Mouse (Mus musculus): ENCODE measurements around the gene Mblac1. TPM values are rescaled to one million over a fixed set of nuclear protein-coding genes. Genes with fewer than 3 reads are reported as not detected.

Mblac1 gene
- total and polyA plus RNA-seq, 3 experiments: 0.17 to 1.4 (median 0.41) TPM

Other genes with a start within 250 kb of the Mblac1 start
Only the 20 nearest of the 22 such genes appear.
- gene Azgp1, start 212.8 kb upstream of the Mblac1 start, total RNA-seq (2012; rRNA removed): not detected in 2 replicates
- not detected in 2 replicates for gene Azgp1, start 212.8 kb upstream of the Mblac1 start, total RNA-seq (2014; rRNA removed)
- gene Azgp1, start 212.8 kb upstream of the Mblac1 start, polyA plus RNA-seq (2012; ENCODE audit: insufficient read length, low read depth): not detected in 2 replicates
- gene Smok3a, start 173.1 kb upstream of the Mblac1 start, total RNA-seq (2012; rRNA removed): not detected in 2 replicates
- not detected in 2 replicates for gene Smok3a, start 173.1 kb upstream of the Mblac1 start, total RNA-seq (2014; rRNA removed)
- not detected in 2 replicates for gene Smok3a, start 173.1 kb upstream of the Mblac1 start, polyA plus RNA-seq (2012; ENCODE audit: insufficient read length, low read depth)
- gene Smok3b, start 172.9 kb upstream of the Mblac1 start, total RNA-seq (2012; rRNA removed): not detected in 2 replicates
- not detected in 2 replicates for gene Smok3b, start 172.9 kb upstream of the Mblac1 start, total RNA-seq (2014; rRNA removed)
- gene Smok3b, start 172.9 kb upstream of the Mblac1 start, polyA plus RNA-seq (2012; ENCODE audit: insufficient read length, low read depth): not detected in 2 replicates
- gene Smok3c, start 141.1 kb upstream of the Mblac1 start, total RNA-seq (2012; rRNA removed): not detected in 2 replicates
- not detected in 2 replicates for gene Smok3c, start 141.1 kb upstream of the Mblac1 start, total RNA-seq (2014; rRNA removed)
- not detected in 2 replicates for gene Smok3c, start 141.1 kb upstream of the Mblac1 start, polyA plus RNA-seq (2012; ENCODE audit: insufficient read length, low read depth)
- 9.5 and 10.5 TPM in 2 replicates for gene Zkscan1, start 109.2 kb upstream of the Mblac1 start, total RNA-seq (2012; rRNA removed)
- 10.7 and 12.0 TPM in 2 replicates for gene Zkscan1, start 109.2 kb upstream of the Mblac1 start, total RNA-seq (2014; rRNA removed)
- gene Zkscan1, start 109.2 kb upstream of the Mblac1 start, polyA plus RNA-seq (2012; ENCODE audit: insufficient read length, low read depth): 8.9 and 9.2 TPM in 2 replicates
- 9.0 and 10.8 TPM in 2 replicates for gene Zscan21, start 77.4 kb upstream of the Mblac1 start, total RNA-seq (2012; rRNA removed)
- 9.0 and 9.6 TPM in 2 replicates for gene Zscan21, start 77.4 kb upstream of the Mblac1 start, total RNA-seq (2014; rRNA removed)
- 12.1 and 13.6 TPM in 2 replicates for gene Zscan21, start 77.4 kb upstream of the Mblac1 start, polyA plus RNA-seq (2012; ENCODE audit: insufficient read length, low read depth)
- gene Zfp113, start 38.6 kb upstream of the Mblac1 start, total RNA-seq (2012; rRNA removed): 5.2 and 5.8 TPM in 2 replicates
- 5.5 and 7.0 TPM in 2 replicates for gene Zfp113, start 38.6 kb upstream of the Mblac1 start, total RNA-seq (2014; rRNA removed)
- 4.1 and 4.4 TPM in 2 replicates for gene Zfp113, start 38.6 kb upstream of the Mblac1 start, polyA plus RNA-seq (2012; ENCODE audit: insufficient read length, low read depth)
- gene Cops6, start 33.2 kb upstream of the Mblac1 start, total RNA-seq (2012; rRNA removed): 78.4 and 80.6 TPM in 2 replicates
- gene Cops6, start 33.2 kb upstream of the Mblac1 start, total RNA-seq (2014; rRNA removed): 86.4 and 88.4 TPM in 2 replicates
- gene Cops6, start 33.2 kb upstream of the Mblac1 start, polyA plus RNA-seq (2012; ENCODE audit: insufficient read length, low read depth): 205 and 210 TPM in 2 replicates
- 16.7 and 17.4 TPM in 2 replicates for gene Ap4m1, start 22.3 kb upstream of the Mblac1 start, total RNA-seq (2012; rRNA removed)
- gene Ap4m1, start 22.3 kb upstream of the Mblac1 start, total RNA-seq (2014; rRNA removed): 20.4 and 21.5 TPM in 2 replicates
- gene Ap4m1, start 22.3 kb upstream of the Mblac1 start, polyA plus RNA-seq (2012; ENCODE audit: insufficient read length, low read depth): 26.3 and 27.5 TPM in 2 replicates
- gene Mcm7, start 21.9 kb upstream of the Mblac1 start, total RNA-seq (2012; rRNA removed): 146 and 193 TPM in 2 replicates
- 206 and 209 TPM in 2 replicates for gene Mcm7, start 21.9 kb upstream of the Mblac1 start, total RNA-seq (2014; rRNA removed)
- 267 and 277 TPM in 2 replicates for gene Mcm7, start 21.9 kb upstream of the Mblac1 start, polyA plus RNA-seq (2012; ENCODE audit: insufficient read length, low read depth)
- 60.9 and 62.1 TPM in 2 replicates for gene Taf6, start 6.9 kb upstream of the Mblac1 start, total RNA-seq (2012; rRNA removed)
- gene Taf6, start 6.9 kb upstream of the Mblac1 start, total RNA-seq (2014; rRNA removed): 59.8 and 60.2 TPM in 2 replicates
- gene Taf6, start 6.9 kb upstream of the Mblac1 start, polyA plus RNA-seq (2012; ENCODE audit: insufficient read length, low read depth): 56.8 and 61.5 TPM in 2 replicates
- 19.2 and 22.5 TPM in 2 replicates for gene Cnpy4, start 6.8 kb upstream of the Mblac1 start, total RNA-seq (2012; rRNA removed)
- 21.6 and 26.7 TPM in 2 replicates for gene Cnpy4, start 6.8 kb upstream of the Mblac1 start, total RNA-seq (2014; rRNA removed)
- gene Cnpy4, start 6.8 kb upstream of the Mblac1 start, polyA plus RNA-seq (2012; ENCODE audit: insufficient read length, low read depth): 24.9 and 31.0 TPM in 2 replicates
- gene Nxpe5, start 31.6 kb downstream of the Mblac1 start, total RNA-seq (2012; rRNA removed): not detected in 2 replicates
- gene Nxpe5, start 31.6 kb downstream of the Mblac1 start, total RNA-seq (2014; rRNA removed): not detected in 2 replicates
- not detected in 2 replicates for gene Nxpe5, start 31.6 kb downstream of the Mblac1 start, polyA plus RNA-seq (2012; ENCODE audit: insufficient read length, low read depth)
- 42.0 and 44.0 TPM in 2 replicates for gene Lamtor4, start 61.2 kb downstream of the Mblac1 start, total RNA-seq (2012; rRNA removed)
- gene Lamtor4, start 61.2 kb downstream of the Mblac1 start, total RNA-seq (2014; rRNA removed): 40.1 and 40.3 TPM in 2 replicates
- 24.5 and 35.5 TPM in 2 replicates for gene Lamtor4, start 61.2 kb downstream of the Mblac1 start, polyA plus RNA-seq (2012; ENCODE audit: insufficient read length, low read depth)
- gene BC037034, start 69.7 kb downstream of the Mblac1 start, total RNA-seq (2012; rRNA removed): 11.2 and 15.9 TPM in 2 replicates
- 4.4 and 4.5 TPM in 2 replicates for gene BC037034, start 69.7 kb downstream of the Mblac1 start, total RNA-seq (2014; rRNA removed)
- 15.4 and 15.6 TPM in 2 replicates for gene BC037034, start 69.7 kb downstream of the Mblac1 start, polyA plus RNA-seq (2012; ENCODE audit: insufficient read length, low read depth)
- 0.21 and 0.25 TPM in 2 replicates for gene Gal3st4, start 78.5 kb downstream of the Mblac1 start, total RNA-seq (2012; rRNA removed)
- not detected in 2 replicates for gene Gal3st4, start 78.5 kb downstream of the Mblac1 start, total RNA-seq (2014; rRNA removed)
- gene Gal3st4, start 78.5 kb downstream of the Mblac1 start, polyA plus RNA-seq (2012; ENCODE audit: insufficient read length, low read depth): not detected in 2 replicates
- not detected in 2 replicates for gene Gm43720, start 85.6 kb downstream of the Mblac1 start, total RNA-seq (2012; rRNA removed)
- not detected in 2 replicates for gene Gm43720, start 85.6 kb downstream of the Mblac1 start, total RNA-seq (2014; rRNA removed)
- gene Gm43720, start 85.6 kb downstream of the Mblac1 start, polyA plus RNA-seq (2012; ENCODE audit: insufficient read length, low read depth): not detected in 2 replicates
- not detected in 2 replicates for gene Gpc2, start 85.7 kb downstream of the Mblac1 start, total RNA-seq (2012; rRNA removed)
- gene Gpc2, start 85.7 kb downstream of the Mblac1 start, total RNA-seq (2014; rRNA removed): not detected in 2 replicates
- gene Gpc2, start 85.7 kb downstream of the Mblac1 start, polyA plus RNA-seq (2012; ENCODE audit: insufficient read length, low read depth): not detected in 2 replicates
- gene Stag3, start 85.9 kb downstream of the Mblac1 start, total RNA-seq (2012; rRNA removed): not detected in 2 replicates
- gene Stag3, start 85.9 kb downstream of the Mblac1 start, total RNA-seq (2014; rRNA removed): not detected in 2 replicates
- gene Stag3, start 85.9 kb downstream of the Mblac1 start, polyA plus RNA-seq (2012; ENCODE audit: insufficient read length, low read depth): not detected in 2 replicates
- 0.21 TPM in 1 of 2 replicates, not detected in the other for gene Pvrig, start 147.6 kb downstream of the Mblac1 start, total RNA-seq (2012; rRNA removed)
- gene Pvrig, start 147.6 kb downstream of the Mblac1 start, total RNA-seq (2014; rRNA removed): 0.23 and 0.87 TPM in 2 replicates
- gene Pvrig, start 147.6 kb downstream of the Mblac1 start, polyA plus RNA-seq (2012; ENCODE audit: insufficient read length, low read depth): 0.45 and 0.50 TPM in 2 replicates